Mouse (Mus musculus) heart, postnatal 4 days (tissue): Measurements from ENCODE around the gene Zhx3. TPM values are rescaled to one million over a fixed set of nuclear protein-coding genes. Genes with fewer than 3 reads are reported as not detected.

Experiments used
- DNase-seq: peaks from one replicate; pipeline ENCODE4 v3.0.0; 2021
- total RNA-seq, 2 experiments: library from RNA; stranded (reverse); gene quantifications; 2 replicates each; pipeline ENCODE4 v1.2.3; 2021

Gene Zhx3
- total RNA-seq, 2 experiments from 2014 or later = 22.8 to 24.9 TPM

- no peak for DNase-seq
These were observed 8.8 kb upstream of the Zhx3 start for GRCm38 (mm10) chr2:160881462-160882101.

- DNase-seq = peak; percentile 64
These were observed 7.8 kb upstream of the Zhx3 start, which contains the start of gene Lpin3 for GRCm38 (mm10) chr2:160880453-160881195. Gene Lpin3, plus strand, starts transcription at chr2:160880670.

DNA sequence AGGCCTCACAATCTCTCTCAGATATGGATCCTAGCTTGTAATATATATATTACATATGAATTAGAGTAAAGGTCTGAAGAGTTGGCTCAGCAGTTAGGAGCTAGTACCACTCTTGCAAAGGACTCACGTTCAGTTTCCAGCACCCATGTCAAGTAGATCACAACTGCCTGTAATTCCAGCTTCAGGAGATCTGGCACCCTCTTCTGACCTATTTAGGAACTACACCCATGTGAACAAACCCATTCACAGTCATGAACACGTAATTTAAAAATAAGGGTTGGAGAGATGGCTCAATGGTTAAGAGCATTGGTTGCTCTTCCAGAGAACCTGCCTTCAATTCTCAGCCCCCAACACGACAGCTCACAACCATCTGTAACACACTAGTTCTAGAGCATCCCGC, 3.3 kb upstream of the Zhx3 start:
- DNase-seq = no peak

- DNase-seq = no peak
These were observed 1.6 kb upstream of the Zhx3 start for GRCm38 (mm10) chr2:160874231-160874877.

- peak; percentile 81 for DNase-seq
These were observed 403 bp downstream of the Zhx3 start for GRCm38 (mm10) chr2:160872395-160872794.

- DNase-seq = no peak
These were observed 1.5 kb downstream of the Zhx3 start for GRCm38 (mm10) chr2:160871310-160871709.

GRCm38 (mm10) chr2:160869446-160869845, 3.4 kb downstream of the Zhx3 start:
- no peak for DNase-seq

GRCm38 (mm10) chr2:160865266-160865665, 7.5 kb downstream of the Zhx3 start:
- DNase-seq = no peak

DNA sequence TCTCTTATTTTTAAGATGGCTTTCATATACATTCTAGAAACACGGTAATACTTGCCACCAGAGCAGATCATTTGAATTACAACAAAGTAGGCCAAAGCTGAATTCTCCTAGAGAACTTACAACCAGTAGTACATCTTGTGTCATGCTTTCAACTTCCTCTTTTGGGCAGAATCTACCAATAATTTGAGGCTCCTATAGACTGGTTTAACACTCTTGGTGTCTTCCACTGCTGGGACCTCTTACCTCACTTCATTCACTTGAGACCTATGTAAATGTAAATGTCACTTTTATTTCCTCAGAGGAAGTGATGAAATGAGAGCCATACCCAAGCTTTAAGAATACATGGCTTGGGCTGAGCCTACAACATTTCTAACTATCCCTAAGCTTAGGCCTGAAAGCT, 8.7 kb downstream of the Zhx3 start:
- no peak for DNase-seq

GRCm38 (mm10) chr2:160860363-160860762, 12.4 kb downstream of the Zhx3 start:
- DNase-seq = no peak

DNA sequence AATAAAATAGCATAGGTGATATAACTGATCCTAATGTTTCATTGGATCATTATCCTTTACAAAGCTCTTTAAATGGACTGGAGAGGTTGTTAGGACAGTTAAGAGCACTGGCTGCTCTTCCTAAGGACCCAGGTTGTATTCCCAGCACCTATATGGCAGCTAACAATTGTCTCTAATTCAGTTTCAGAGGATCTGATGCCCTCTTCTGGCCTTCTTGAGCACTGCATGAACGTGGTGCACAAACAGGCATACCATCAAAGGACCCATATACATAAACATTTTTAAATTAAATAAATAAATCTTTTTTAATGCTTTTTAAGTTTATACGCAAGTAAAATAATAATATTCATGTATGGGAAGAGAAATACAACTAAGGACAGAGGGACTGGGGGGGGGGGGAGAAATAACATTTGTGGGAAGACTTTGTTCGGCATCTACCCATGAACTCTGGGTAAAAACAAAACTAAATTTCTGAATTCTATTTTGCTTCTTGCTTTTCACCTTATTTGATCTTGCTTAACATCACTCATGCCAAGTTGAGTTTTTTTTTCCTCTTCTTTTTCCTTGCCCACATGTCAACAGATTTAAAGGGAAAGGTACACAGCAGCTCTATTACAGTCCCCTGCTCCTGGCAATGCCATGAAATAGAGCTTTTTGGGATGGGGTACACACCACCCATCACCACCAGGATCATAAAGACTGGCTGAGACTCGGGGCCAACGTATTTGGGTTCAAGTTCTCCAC, 16.3 kb downstream of the Zhx3 start:
- no peak for DNase-seq

DNA sequence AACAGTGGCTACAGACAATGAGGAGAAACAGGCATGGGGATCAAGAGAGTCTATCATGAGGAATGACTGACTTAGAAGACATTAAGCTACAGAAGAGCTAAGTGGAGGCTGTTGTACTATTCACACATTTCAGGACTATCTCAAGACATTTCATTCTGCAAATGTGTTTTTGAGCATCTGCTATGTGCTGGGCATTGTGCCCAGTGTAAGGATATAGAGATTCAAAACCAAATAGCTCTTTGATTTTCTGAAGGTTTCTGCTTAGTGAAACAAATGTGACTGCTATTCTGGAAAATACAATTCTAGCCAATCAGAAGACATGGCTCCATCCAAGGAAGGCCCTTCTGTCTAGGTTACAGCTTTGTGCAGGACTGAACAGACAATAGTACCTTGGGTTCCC, 18.1 kb downstream of the Zhx3 start:
- no peak for DNase-seq

GRCm38 (mm10) chr2:160850360-160850759, 22.4 kb downstream of the Zhx3 start:
- DNase-seq = no peak

- DNase-seq = no peak
These were observed 23.1 kb downstream of the Zhx3 start for GRCm38 (mm10) chr2:160849617-160850240.

GRCm38 (mm10) chr2:160848186-160848585, 24.6 kb downstream of the Zhx3 start:
- no peak for DNase-seq

- no peak for DNase-seq
These were observed 25.1 kb downstream of the Zhx3 start for GRCm38 (mm10) chr2:160847664-160848063.

DNA sequence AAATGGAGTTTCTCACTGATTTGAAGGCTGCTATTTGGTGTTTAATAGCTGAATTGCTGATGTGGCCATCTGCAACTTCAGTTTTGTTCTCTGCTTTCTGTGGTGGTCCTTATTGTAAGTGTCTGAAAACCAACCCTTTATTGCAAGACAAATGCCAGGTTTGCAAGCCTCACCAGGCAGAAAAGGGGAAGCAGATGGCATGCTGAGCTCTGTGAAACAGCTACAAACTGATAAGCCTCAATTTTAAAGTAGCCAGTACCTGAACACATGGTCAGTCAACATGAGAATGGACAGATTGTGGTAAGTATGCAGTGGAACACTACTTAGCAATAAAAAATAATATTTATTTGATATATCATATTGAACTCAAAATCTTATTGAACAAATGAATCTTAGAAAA, 32.0 kb downstream of the Zhx3 start:
- no peak for DNase-seq

GRCm38 (mm10) chr2:160810802-160811201, 62.0 kb downstream of the Zhx3 start:
- DNase-seq = no peak

DNA sequence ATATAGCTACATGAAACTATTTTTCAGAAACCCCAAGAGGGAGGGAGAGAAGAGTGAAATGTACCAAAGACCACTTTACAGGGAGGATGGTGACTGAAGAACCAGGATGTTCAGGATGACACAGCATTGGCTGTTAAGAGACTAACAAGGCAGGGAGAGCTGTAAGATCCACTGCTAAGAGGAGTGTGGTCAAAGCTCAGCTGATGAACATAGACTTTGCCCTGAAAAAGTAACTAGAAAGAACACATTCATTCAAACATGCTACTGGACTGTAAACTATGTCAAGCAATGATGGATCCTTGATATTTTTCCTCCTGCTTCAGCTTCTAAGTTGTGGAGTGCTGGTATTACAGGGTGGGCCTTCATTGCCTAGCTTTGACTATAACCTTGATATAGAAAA, 62.4 kb downstream of the Zhx3 start:
- DNase-seq = no peak

DNA sequence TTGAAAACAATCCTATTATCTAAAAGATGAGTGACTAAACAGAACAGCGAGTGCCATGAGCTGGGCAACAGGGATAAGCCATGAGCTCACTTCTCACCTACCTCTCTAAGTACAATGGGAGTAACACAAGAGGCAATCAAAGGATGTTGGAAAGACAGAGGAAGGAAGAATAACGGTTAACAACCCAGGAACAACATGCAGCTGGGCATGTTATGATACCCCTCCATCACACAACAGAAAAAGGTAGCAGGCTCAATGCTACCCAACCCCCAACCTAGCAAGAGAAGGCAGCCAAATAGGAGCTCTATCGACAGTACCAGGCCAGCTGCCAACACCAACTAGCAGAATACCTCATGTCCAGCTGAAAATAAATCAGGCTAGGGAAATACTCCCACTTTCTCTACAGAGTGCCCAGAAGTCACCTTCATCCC, 66.7 kb downstream of the Zhx3 start:
- peak; percentile 74 for DNase-seq

GRCm38 (mm10) chr2:160804794-160805527, 67.8 kb downstream of the Zhx3 start:
- DNase-seq = no peak

- DNase-seq = no peak
These were observed 70.5 kb downstream of the Zhx3 start for GRCm38 (mm10) chr2:160802326-160802725.
